Mouse (Mus musculus) embryonic fibroblast, embryonic 13.5 days (primary cell): ENCODE measurements around the gene Snrpb.

Experiments used
- CTCF ChIP-seq: IDR thresholded peaks from 2 replicates; pipeline ENCODE4 v1.5.1; 2011; ENCODE audit warnings: mild to moderate bottlenecking, control low read depth, low read length, moderate library complexity, borderline replicate concordance; ENCODE audit not compliant: insufficient read depth
- POLR2A ChIP-seq: IDR thresholded peaks from 2 replicates; pipeline ENCODE4 v1.6.1; 2011; ENCODE audit warnings: low read depth, mild to moderate bottlenecking, control low read depth, low read length, moderate library complexity

DNA sequence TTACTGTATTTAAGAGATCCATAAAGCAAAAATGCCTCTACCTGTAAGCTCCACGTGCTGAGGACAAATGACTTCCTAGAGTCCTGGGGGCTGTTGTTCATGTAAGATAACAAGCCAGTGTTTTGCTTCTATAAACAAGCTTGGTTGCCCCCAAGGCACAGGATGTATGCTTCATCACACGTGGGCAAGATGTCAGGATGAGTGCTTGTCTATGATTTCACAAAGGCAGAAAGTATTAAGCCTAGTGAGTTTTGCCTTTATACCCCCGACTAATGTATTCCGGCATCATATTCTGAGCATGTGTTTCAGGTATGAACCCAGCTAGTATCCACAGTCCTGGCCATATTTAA, 21.1 kb downstream of the Snrpb start:
- TF ChIP-seq CTCF (no peak), POLR2A (no peak)
